15 mouse cellular contexts compared by ENCODE assay signal in genomic region chr12:14301676-14302365, GRCm38 (mm10).
DNase-seq lines count a peak whose midpoint lies in the region; ATAC-seq and TF ChIP-seq lines count a peak whose summit lies in the region.
"Had no signal": no experiment of that assay in that cellular context is flagged by ENCODE, and none has a peak within 500 bp of the region (broad histone marks: within the 10 kb centered on the region; RNA-seq: fewer than 3 reads in every experiment).

No protein-coding gene starts in this region.

- peak; percentile 70 for DNase-seq in lung, postnatal 0 days (ENCODE audit: low spot score)
- DNase-seq in lung, postnatal 14 days: no peak
- peak; percentile 10 for DNase-seq in brain, adult 2 months (ENCODE audit: low read depth, low spot score)
- DNase-seq in yolk sac, embryonic 10.5 days (ENCODE audit: low spot score): no peak
- DNase-seq: cerebellum, postnatal 36 days; heart, postnatal 36 days; kidney, postnatal 4 days; layer of hippocampus, postnatal 36 days had no signal

- TF ChIP-seq EP300 in lung, postnatal 0 days (IDR thresholded peaks at IDR 0.05): peak; percentile 24; the same call in 1 of the 2 replicates

- H3K9me3 ChIP-seq in lung, postnatal 0 days (ENCODE audit: low read length): no peaks in the 10 kb centered on the region
- no peaks in the 10 kb centered on the region for H3K9me3 ChIP-seq in intestine, embryonic 15.5 days
- H3K9me3 ChIP-seq in stomach, embryonic 16.5 days (replicated peaks; ENCODE audit: control insufficient read depth, low read length): no peaks in the 10 kb centered on the region
- H3K9me3 ChIP-seq: lung, embryonic 15.5 days had no signal

- H3K27me3 ChIP-seq in lung, postnatal 0 days (replicated peaks; ENCODE audit: insufficient read depth, low read length): no peaks in the 10 kb centered on the region
- no peaks in the 10 kb centered on the region for H3K27me3 ChIP-seq in intestine, embryonic 15.5 days (replicated peaks)
- no peaks in the 10 kb centered on the region for H3K27me3 ChIP-seq in stomach, embryonic 16.5 days (ENCODE audit: control insufficient read depth, insufficient read depth, low read length)
- H3K27me3 ChIP-seq: CH12.LX; lung, embryonic 15.5 days had no signal

- H3K4me2 ChIP-seq in lung, postnatal 0 days (replicated peaks; ENCODE audit: low read depth, low read length): no peak overlapping the region
- H3K4me2 ChIP-seq in intestine, embryonic 15.5 days (replicated peaks): no peak overlapping the region
- no peak overlapping the region for H3K4me2 ChIP-seq in stomach, embryonic 16.5 days (ENCODE audit: low read depth, low read length)
- H3K4me2 ChIP-seq: lung, embryonic 15.5 days had no signal

- WGBS in lung, postnatal 0 days: 29% methylated on average over 2 of the region's 2 CpGs
- WGBS in intestine, embryonic 15.5 days: 35% methylated on average over 2 of the region's 2 CpGs
- WGBS in stomach, embryonic 16.5 days: 37% methylated on average over 2 of the region's 2 CpGs

- peak; percentile 70 for ATAC-seq in lung, postnatal 0 days
- peak; percentile 75 for ATAC-seq in intestine, embryonic 15.5 days
- peak; percentile 80 for ATAC-seq in stomach, embryonic 16.5 days (ENCODE audit: insufficient read depth, low FRiP score)
- no peak for ATAC-seq in frontal cortex, adult (ENCODE audit: low TSS enrichment)
- ATAC-seq: inflammation-experienced regulatory T-cells, adult 6 months; midbrain, embryonic 16.5 days had no signal

- no peak for TF ChIP-seq CTCF in lung, postnatal 0 days (IDR thresholded peaks at IDR 0.05)

- no peak overlapping the region for H3K9ac ChIP-seq in lung, postnatal 0 days (replicated peaks; ENCODE audit: low read depth)
- no peak overlapping the region for H3K9ac ChIP-seq in intestine, embryonic 15.5 days
- H3K9ac ChIP-seq in stomach, embryonic 16.5 days (ENCODE audit: low read length): no peak overlapping the region
- H3K9ac ChIP-seq: lung, embryonic 15.5 days had no signal

- no peak overlapping the region for H3K4me3 ChIP-seq in lung, postnatal 0 days (ENCODE audit: low read depth, low read length)
- no peak overlapping the region for H3K4me3 ChIP-seq in intestine, embryonic 15.5 days (replicated peaks)
- H3K4me3 ChIP-seq in stomach, embryonic 16.5 days (replicated peaks; ENCODE audit: low read length): no peak overlapping the region
- H3K4me3 ChIP-seq: lung, embryonic 15.5 days had no signal

- 0 out of 2 replicates have a peak overlapping the region, but pooled peaks have one; percentile 14 for H3K27ac ChIP-seq in lung, postnatal 0 days (ENCODE audit: low read length)
- no peak overlapping the region for H3K27ac ChIP-seq in intestine, embryonic 15.5 days
- H3K27ac ChIP-seq in stomach, embryonic 16.5 days (ENCODE audit: low read length): peak overlapping the region; percentile 79
- H3K27ac ChIP-seq: lung, embryonic 15.5 days had no signal

- no peaks in the 10 kb centered on the region; the same call in 1 of the 2 replicates for H3K4me1 ChIP-seq in lung, postnatal 0 days (ENCODE audit: insufficient read depth, low read depth, low read length)
- H3K4me1 ChIP-seq in intestine, embryonic 15.5 days (replicated peaks): no peaks in the 10 kb centered on the region
- H3K4me1 ChIP-seq in stomach, embryonic 16.5 days (ENCODE audit: control insufficient read depth, insufficient read depth, low read length): no peaks in the 10 kb centered on the region
- H3K4me1 ChIP-seq: lung, embryonic 15.5 days had no signal

- no peaks in the 10 kb centered on the region for H3K36me3 ChIP-seq in lung, postnatal 0 days (ENCODE audit: insufficient read depth, low read length)
- H3K36me3 ChIP-seq in intestine, embryonic 15.5 days: no peaks in the 10 kb centered on the region
- H3K36me3 ChIP-seq in stomach, embryonic 16.5 days (ENCODE audit: control insufficient read depth, insufficient read depth, low read length): no peaks in the 10 kb centered on the region
- H3K36me3 ChIP-seq: lung, embryonic 15.5 days had no signal

Comparison
In these comparisons a context has a peak if more than half of its experiments do, and no peak if none do; other contexts are left out.
1. DNase-seq: peak in lung, postnatal 0 days (single experiment) and brain, adult 2 months (single experiment); none in lung, postnatal 14 days (single experiment) and yolk sac, embryonic 10.5 days (single experiment).